Mouse (Mus musculus) heart, postnatal 10 days (tissue): ENCODE data around the gene Rimklb. TPM values are rescaled to one million over a fixed set of nuclear protein-coding genes. Genes with fewer than 3 reads are reported as not detected.
A peak's percentile ranks its signal among the peaks of the same experiment; 100 is the strongest.
"Not testable (repeated sequence)": the region's sequence is repeated elsewhere in the genome, so short reads cannot be mapped to it uniquely, and the experiment has no call there.

Experiments used
- DNase-seq, 2 experiments: peaks; one replicate each; pipeline ENCODE4 v3.0.0; 2021
- intact Hi-C: fragments of 180-260 bp; cut with DNase I; formaldehyde crosslinking; loops from one replicate; pipeline ENCODE4 v1.15.1; 2025
- total RNA-seq, 2 experiments: library from RNA; stranded (reverse); gene quantifications; 2 replicates each; pipeline ENCODE4 v1.2.3; 2021

Rimklb gene
- under 1 TPM in 1 of 2 experiments, not detected in 1; 0.45 TPM for total RNA-seq

DNA sequence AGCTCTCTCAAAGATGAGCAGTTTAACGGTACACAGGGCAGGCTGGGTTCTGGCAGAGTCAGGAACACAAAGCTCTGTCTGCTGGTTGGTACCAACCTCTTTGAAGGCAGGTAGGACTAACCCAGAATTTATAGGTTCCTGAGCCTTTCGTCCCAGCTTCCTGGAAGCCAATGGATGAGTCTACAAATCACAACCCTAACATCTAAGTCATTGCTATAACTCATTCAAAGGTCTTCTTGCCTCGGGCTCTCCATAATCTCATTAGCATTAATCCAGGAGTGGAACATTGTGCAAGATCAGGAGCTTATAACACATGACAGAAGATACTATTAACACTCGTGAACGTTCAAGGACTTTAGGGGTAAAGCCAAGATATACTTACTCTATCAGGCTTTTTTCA is at the start of gene Rimklb:
Gene Rimklb (minus strand): TSS at position 101 of the 400 bp plus-strand sequence.
- intact Hi-C loops = loop anchor here (10.0 kb wide), 1 partner anchor 94 kb away; no protein-coding TSS in a partner anchor
- no peak for DNase-seq

DNA sequence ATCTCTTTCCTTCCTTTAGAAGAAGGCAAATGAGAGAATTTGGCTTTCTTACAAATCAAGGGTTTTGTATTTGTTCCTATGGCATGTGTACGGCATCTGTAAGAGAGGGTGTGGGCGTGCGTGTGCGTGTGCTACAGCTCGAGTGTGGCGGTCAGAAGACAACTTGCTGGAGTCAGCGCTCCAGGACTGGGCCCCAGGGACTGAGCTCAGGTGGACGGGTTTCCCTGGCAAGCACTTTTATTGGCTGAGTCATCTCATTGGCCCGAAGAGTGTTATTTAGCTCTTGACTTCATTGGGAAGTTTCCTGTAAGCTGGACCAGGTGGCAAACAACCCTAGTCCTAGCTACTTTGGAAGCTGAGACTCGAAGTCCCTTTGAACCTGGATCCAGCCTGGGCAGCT is 47.4 kb upstream of the Rimklb start:
- intact Hi-C loops = no loop called here
- DNase-seq = no peak

DNA sequence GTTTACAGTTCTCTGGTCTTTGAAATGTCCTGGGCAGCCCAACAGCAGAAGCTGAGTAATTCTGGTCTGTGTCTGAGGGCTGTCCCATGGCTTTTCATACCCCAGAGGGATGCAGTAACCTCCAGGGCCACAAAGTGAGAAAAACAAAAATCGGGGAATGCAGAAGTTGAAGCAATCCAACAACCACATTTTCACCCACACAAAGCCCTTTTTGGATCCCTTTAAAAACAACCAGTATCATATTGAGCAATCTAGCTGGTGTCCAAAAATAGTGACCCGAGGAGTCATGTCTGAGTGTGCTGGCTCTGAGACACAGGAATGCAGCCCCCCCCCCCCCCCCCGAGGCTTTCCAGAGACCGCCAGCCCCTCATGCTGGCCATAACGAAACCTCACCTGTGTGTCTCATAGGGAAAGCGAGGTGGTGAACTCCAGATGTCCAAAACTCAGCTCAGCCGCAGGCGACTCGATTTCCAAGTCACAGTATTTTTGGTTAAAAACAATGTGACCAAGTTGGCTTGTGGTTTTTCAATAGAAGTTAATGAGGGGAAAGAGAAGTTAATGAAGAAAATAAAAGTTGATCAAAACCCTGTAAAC is 46.8 kb upstream of the Rimklb start:
- intact Hi-C loops = no loop called here
- DNase-seq = no peak

DNA sequence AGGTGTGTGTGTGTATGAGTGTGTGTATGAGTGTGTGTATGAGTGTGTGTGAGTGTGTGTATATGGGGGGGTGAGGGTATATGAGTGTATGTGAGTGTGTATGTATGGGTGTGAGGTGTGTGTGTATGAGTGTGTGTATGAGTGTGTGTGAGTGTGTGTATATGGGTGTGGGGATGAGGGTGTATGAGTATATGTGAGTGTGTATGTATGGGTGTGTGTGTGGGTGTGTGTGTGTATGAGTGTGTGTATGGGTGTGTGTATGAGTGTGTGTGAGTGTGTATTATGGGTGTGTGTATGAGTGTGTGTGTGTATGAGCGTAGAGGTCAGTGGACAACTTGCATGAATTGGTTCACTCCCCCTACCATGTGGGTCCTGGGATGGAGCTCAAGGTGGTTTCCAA is 46.1 kb upstream of the Rimklb start:
- DNase-seq = no peak
- intact Hi-C loops = no loop called here

DNA sequence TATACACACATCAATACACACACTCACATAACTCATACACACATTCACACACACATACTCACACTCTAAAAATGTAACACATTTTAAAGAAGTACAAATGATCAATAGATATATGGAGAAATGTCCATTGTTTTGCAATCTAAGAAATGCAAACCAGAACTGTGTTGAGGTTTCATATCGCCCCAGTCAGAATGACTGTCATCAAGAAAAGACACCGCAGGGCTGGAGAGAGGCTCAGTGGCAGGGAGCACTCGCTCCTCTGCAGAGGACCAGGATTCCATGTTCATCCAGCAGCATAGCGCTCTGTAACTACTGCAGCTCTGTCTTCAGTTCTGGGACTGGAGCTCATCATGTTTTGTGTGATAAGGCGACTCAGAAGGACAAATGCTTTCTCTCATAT is 45.0 kb upstream of the Rimklb start:
- intact Hi-C loops = no loop called here
- DNase-seq = no peak

DNA sequence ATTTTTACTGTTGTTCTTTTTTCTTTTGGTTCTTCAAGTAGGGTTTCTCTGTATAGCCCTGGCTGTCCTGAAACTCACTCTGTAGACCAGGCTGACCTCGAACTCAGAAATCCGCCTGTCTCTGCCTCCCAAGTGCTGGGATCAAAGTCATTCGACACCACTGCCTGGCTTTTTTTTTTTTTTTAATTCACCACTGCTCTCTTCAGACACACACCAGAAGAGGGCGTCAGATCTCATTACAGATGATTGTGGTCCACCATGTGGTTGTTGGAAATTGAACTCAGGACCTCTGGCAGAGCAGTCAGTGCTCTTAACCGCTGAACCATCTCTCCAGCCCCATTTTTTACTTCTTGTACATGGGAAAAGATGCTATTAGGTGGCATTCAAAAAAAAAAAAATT is 43.9 kb upstream of the Rimklb start:
- intact Hi-C loops, DNase-seq: not testable (repeated sequence)

DNA sequence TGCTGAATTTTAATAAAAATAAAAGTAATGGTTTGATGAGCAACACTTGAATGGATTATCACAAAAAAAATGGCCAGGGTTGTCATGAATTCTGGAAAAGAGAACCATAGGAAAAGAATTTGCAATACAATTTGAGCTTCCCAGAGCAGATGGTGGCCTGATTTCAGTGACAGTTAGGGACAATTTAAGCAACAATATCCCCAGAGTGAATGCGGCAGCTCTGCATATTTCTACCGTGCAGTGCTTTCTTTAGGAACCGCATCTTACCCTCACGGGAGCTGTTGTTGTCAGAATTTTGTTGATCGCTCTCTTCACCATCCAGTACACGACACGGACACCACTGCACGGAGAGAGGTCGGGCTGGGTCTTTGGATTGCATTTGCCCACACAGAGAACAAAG is 41.0 kb upstream of the Rimklb start:
- no peak for DNase-seq
- intact Hi-C loops = no loop called here

DNA sequence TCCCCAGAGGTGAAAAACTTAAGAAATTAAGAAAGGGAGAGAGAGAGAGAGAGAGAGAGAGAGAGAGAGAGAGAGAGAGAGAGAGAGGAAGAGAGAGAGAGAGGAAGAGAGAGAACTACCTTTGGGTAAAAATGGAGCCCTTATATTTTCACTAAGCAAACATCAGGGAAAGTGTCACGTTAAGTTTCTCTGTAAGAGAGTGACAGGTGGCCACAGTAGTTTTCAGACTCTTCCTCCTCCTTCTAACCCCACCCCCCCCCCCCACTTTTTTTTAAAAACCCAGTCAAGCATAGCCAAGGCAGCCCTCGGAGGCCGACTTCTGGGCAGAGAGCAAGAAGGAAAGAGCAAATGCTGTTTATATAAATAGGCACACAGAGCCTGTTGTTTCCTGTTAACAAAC is 35.5 kb upstream of the Rimklb start:
- intact Hi-C loops = no loop called here
- DNase-seq = no peak

DNA sequence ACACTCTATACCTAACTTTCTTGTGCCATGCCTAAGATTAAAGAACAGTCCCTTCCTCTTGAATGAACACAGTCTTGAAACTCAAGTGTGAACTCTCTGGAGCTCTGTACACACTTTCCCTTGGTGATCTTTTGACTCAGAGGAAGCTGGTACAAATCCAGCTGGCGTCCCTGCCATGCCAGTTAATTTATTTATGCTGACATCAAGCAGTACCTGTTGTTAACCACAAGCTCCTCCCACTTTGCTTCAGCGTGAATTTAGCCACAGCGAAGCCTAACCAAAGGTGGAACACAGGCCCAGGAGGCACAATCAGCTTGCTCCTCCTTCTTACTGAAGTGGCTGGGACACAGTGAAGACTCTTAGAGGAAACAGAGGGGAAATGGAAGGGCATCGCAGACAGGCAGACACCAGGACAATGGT is 34.3 kb upstream of the Rimklb start:
- DNase-seq = no peak
- intact Hi-C loops = no loop called here

DNA sequence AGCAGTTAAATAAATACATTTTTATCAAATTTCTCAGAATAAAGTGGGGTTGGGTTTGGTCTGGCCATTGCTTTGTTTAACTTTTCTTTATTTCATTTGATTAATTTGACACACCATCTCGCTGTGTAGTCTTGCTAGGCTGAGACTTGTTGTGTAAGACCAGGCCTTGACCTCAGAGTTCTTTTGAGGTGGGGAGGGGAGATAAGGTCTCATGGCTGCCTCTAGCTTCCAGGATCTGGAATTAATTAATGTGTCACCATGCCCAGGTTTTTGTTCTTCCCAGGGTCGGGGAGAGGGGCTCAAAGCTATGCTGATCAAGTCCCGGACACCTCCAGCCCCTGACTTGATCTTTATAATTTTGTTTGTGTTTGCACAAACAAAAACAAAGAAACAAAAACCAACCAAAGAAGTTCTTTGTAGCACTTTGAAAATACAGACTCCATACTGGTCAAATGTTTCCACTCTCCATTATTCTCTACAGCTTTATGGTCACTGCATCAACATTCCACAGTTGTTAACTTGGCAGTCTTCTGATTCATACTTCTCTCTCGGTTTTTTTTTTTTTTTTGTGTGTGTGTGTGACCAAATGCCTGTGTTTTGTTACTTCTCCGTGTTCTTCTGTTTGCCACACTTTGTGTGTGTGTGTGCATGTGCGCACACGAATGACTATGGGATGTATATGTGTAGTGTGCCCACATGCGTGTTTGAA is 33.1 kb upstream of the Rimklb start:
- DNase-seq = no peak

DNA sequence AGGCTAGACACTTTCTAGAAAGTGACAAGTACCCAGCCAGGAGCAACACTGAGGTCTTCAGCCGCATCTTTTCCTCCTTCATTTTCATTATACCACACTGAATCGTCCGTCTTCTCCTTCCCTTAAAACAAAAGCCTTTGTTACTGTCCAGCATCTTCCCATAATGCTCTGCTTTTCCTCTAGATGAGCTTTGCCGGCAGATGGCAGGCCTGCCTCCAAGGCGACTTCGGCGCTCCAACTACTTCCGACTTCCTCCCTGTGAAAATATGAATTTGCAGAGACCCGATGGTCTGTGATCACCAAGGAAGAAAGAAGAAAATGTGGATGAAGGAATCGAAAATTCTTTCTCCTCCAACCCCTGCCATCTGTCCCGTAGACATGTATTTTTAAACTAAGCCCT is 29.6 kb upstream of the Rimklb start:
- intact Hi-C loops = no loop called here
- no peak for DNase-seq

More for the DNA sequence above, 33.1 kb upstream of the Rimklb start:
- intact Hi-C loops = no loop called here

DNA sequence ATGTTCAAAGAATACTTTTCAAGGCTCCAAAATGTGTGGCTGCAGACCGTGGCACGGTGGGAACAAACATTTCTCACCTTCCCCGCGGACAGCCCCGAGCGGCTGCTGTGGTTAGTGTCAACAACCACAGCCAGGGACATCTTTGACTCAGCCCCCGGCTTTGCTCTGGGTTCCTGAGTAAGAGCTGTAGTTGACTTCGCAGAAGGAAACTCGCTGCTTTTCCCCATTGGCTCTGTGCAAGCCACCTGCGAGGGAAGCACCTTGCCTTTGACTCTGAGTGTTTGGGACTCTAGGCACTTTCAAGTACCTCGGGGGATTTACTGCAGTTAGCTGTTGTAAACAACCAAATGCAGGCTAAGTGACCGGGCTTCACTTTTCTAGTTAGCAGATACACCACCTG is 29.0 kb upstream of the Rimklb start:
- DNase-seq = no peak
- intact Hi-C loops = no loop called here

DNA sequence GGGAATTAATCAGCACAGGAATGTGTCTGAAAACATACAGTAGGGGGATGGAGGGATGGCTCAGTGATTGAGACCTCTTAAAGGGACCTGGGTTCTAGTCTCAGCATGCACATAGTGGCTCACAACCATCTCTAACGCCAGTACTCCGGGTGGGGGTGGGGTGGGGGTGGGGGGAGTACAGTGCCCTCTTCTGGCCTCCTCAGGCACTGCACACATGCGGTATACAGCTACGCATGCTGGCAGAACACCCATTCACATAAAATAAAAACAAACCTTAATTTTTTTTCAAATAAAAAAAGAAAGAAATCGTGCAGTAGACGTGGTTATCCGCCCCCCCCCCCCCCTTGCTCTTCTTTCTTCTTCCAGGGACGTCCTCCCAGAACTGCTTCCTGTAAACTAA is 24.7 kb upstream of the Rimklb start:
- DNase-seq = no peak
- intact Hi-C loops = no loop called here

DNA sequence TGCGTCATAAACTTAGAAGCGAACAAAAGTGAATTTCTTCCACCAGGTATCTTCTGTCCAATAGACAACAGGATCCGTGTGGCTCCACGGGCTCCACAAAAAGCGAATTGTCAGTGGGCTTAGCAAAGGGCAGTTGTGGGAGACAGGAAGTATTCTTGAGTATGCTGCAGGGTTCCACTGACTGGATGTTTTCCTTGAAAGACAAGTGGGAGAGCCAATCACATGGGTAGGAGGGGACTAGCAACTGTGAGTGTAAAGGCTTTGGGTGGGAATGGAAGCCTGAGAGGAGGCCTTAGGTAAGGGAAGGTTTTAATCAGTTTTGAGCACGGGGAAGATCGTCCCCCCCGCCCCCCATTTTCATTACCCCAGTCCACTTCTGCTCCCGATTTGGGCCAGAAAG is 24.0 kb upstream of the Rimklb start:
- intact Hi-C loops = no loop called here
- DNase-seq = peak in 1 of 2 experiments; percentile 38

DNA sequence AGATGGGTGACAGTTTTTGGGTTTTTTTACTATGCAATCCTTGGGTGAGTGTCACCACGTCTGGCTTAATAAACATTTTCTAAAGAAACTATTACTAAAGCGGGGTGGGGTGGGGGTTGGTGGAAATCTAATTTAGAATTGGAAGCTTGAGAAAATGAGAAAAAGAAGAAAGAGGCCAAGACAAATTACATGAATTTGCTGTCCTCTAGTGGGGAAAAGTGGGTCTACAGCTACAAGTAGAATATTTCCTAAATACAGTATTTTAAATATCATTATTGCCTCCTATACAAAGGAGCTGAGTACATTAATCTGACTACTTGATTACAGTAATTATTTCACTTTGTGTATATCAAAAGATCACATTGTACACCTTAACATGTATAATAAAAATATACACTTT is 20.8 kb upstream of the Rimklb start:
- intact Hi-C loops = loop anchor here (1.0 kb wide), 2 partner anchors 23 to 117 kb away; no protein-coding TSS in a partner anchor

DNA sequence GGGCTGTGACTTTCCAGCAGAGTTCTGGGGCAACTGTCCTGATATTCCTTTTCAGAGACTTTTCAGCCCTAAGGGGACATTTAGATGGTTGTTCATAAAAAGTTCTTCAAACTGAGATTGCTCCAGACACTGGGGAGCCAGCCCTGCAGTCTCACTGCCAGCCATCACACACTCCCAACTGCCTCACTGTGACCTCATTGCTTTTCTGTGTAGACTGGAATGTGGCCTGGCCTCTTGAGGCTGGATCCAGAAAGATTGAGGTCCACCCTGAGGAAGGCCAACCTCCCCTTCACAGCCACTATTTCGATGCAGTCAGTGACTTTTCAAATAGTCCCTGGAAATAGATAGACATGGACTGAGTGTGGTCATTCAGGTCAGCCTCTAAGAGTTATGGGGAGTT is 19.1 kb upstream of the Rimklb start:
- intact Hi-C loops = no loop called here
- peak; percentile 51 to 59 for DNase-seq

More for the DNA sequence above, 20.8 kb upstream of the Rimklb start:
- DNase-seq = peak in 1 of 2 experiments; percentile 53

DNA sequence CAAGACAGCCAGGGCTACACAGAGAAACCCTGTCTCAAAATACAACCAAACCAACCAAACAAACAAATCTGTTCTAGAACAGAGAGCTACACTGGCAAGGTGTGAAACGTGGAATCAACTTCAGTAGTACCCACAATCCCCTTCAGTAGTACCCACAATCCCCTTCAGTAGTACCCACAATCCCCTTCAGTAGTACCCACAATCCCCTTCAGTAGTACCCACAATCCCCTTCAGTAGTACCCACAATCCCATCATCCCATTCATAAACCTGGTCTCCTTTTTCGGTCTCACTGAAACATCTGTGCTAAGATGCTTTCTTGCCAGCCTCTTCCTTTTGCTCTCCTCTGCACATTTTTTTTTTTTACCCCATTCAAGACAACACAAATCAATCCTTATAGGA is 17.2 kb upstream of the Rimklb start:
- intact Hi-C loops, DNase-seq: not testable (repeated sequence)

DNA sequence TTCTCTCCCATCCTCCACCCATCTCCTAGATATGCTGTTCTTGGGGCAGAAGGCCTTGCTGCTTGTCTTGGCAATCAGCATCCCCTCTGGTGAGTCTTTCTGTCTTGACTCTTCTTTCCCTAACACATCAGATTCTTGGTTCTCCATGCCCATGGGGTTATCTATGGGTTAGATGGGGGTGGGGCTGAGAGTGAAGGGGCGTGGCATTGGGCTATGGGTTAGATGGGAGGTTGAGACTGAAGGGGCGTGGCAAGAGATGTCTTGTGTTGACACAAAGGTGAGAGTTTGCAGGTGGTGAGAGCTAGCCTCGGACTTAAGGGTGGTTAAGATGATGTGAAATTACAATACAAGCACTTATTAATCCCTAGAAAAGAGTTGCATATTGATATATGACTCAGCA is 15.8 kb upstream of the Rimklb start:
- intact Hi-C loops = no loop called here
- DNase-seq = no peak

DNA sequence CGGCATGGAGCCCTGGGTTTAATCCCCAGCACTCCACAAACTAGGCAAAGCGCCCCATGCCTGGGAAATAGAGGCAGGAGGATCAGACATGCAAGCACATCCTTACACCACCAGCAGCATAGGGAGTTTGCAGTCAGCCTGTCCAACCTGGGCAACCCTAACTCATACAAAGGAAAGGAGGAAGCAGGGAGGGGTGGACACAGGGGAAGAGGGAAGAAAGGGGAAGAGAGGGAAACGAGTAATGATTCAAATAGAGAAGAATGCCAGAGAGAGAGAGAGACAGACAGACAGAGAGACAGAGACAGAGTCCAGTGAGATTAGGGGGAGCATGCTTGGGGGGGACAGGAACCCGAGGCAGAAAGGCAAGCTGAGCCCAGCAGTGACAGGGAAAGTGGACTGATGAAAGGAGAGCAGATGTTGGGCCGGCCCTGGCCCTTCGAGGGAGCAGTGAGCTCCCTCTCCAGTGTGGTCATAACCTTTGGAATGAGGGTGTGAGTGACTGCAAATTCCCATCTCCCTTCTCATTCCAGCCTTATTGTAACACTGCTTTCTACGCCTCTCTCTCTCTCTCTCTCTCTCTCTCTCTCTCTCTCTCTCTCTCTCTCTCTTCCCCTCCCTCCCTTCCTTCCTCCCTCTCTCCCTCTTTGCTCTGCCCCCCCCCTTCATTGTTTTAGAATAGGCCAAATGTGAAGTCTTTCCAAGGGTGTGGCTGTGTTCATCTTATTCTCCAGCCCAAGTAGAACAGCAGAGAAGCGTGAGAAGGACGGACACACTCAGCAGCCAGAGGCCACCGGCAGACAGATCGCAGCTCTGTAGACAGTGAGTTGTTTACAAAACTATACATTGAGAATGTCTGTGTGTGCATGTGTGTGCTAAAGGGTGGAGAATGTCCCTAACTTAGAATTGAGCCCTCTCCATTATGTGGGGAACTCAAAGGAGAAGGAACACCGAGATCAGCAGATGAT is 14.6 kb upstream of the Rimklb start:
- intact Hi-C loops = no loop called here

DNA sequence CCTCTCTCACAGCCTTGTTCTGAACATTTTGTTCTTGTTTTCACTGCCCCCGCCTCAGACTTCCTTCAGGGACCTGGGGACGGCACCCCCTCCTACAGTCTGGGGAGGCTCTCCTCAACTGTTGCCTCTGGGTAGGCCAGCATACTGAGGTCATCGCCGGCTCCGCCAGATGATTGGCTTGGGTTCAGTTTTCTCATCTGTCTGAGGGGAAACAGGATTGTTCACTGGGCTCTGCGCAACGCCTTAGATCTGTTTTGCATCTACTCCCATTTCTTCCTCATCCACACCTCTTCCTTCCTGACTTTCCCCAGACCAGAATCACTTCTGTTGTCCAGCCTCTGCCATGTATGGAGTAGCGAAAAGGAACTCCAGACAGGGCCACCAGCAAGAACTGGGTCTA is 9.9 kb upstream of the Rimklb start:
- peak; percentile 85 to 87 for DNase-seq

More for the DNA sequence above, 14.6 kb upstream of the Rimklb start:
- peak; percentile 43 for DNase-seq

DNA sequence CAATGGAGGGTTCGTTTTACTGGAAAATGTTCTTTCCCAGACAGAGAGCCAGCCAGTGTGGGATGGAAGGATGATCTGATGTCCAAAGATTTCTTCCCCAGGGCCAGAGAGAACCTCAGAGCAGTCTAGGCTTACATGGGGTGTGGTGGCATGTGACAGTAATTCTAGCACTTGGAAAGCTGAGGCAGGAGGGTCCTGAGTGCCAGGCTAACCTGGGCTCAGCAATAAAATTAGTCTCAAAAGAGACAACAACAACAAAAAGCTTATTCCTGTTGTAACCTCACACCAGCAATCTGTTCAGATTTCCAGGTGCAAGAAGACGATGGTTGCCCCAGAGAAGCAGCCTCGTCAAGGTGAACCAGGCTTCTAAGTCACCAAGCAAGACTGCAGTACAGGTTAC is 7.0 kb upstream of the Rimklb start, which contains the start of gene Mfap5:
Gene Mfap5 (plus strand): TSS at position 301 of the 400 bp plus-strand sequence.
- DNase-seq = no peak
- intact Hi-C loops = no loop called here

More for the DNA sequence above, 9.9 kb upstream of the Rimklb start:
- intact Hi-C loops = no loop called here
